Mouse (Mus musculus): ENCODE measurements at regions not wholly inside any gene's neighbourhood (a gene's known extent, or its start where the extent isn't known, plus 50 kb on each side); places are given as distances from the start of the nearest gene placed in this dataset.

GRCm38 (mm10) chr1:27963369-27963768 is 816.7 kb downstream of the Gm597 start:
- Histone ChIP-seq H3K9me3 (replicated peaks; ENCODE audit: control insufficient read depth, low read length) (no peaks in the 10 kb centered on the region), H3K4me1 (ENCODE audit: control insufficient read depth, insufficient read depth, low read length) (no peaks in the 10 kb centered on the region), H3K27ac (ENCODE audit: low read depth, low read length) (no peak overlapping the region), H3K36me3 (ENCODE audit: control insufficient read depth, insufficient read depth, low read length) (no peaks in the 10 kb centered on the region), H3K4me3 (ENCODE audit: low read depth, low read length) (no peak overlapping the region), H3K9ac (ENCODE audit: low read length) (no peak overlapping the region), H3K4me2 (ENCODE audit: low read length) (no peak overlapping the region), H3K27me3 (replicated peaks; ENCODE audit: control insufficient read depth, insufficient read depth, low read length) (no peaks in the 10 kb centered on the region)
- peak; percentile 5 for DNase-seq (ENCODE audit: low spot score)
- 49% methylated on average over 1 of the region's 1 CpGs for WGBS
- no peak for ATAC-seq
